Mouse (Mus musculus) midbrain, postnatal 0 days (tissue): Measurements from ENCODE around the gene Dscam. TPM values are rescaled to one million over a fixed set of nuclear protein-coding genes. Genes with fewer than 3 reads are reported as not detected.

Experiments
- ATAC-seq: fragments of 200-750 bp; cut with Nextera tagmentation; 2 replicates; pipeline ENCODE4 v1.8.0; 2017; ENCODE audit warnings: moderate number of reproducible peaks, mild to moderate bottlenecking, moderate TSS enrichment, moderate library complexity; ENCODE audit not compliant: low FRiP score
- DNase-seq: peaks from one replicate; pipeline ENCODE4 v3.0.0-alpha.2; 2015; ENCODE audit warnings: low spot score
- H3K27ac ChIP-seq: fragments of 300-500 bp; sonication (generic); 2 replicates; pipeline ENCODE4 v1.5.1; 2014; ENCODE audit warnings: low read depth, mild to moderate bottlenecking, low read length, mixed read lengths
- H3K27me3 ChIP-seq: fragments of 300-500 bp; sonication (generic); 2 replicates; pipeline ENCODE4 v1.6.1; 2014; ENCODE audit warnings: low read length, control low read depth, mixed read lengths; ENCODE audit not compliant: insufficient read depth
- H3K36me3 ChIP-seq: fragments of 300-500 bp; sonication (generic); 2 replicates; pipeline ENCODE4 v1.6.1; 2014; ENCODE audit warnings: low read length, control low read depth, mixed read lengths; ENCODE audit not compliant: insufficient read depth
- H3K4me1 ChIP-seq: fragments of 300-500 bp; sonication (generic); 2 replicates; pipeline ENCODE4 v1.6.1; 2014; ENCODE audit warnings: mild to moderate bottlenecking, control low read depth, antibody characterized with exemption, low read length, mixed read lengths; ENCODE audit not compliant: insufficient read depth
- H3K4me2 ChIP-seq: fragments of 300-500 bp; sonication (generic); 2 replicates; pipeline ENCODE4 v1.6.1; 2014; ENCODE audit warnings: low read depth, mild to moderate bottlenecking, low read length, mixed read lengths; ENCODE audit not compliant: poor library complexity, severe bottlenecking
- H3K4me3 ChIP-seq: fragments of 300-500 bp; sonication (generic); 2 replicates; pipeline ENCODE4 v1.5.1; 2014; ENCODE audit warnings: low read depth, mild to moderate bottlenecking, low read length, moderate library complexity
- H3K9ac ChIP-seq: fragments of 300-500 bp; sonication (generic); replicated peaks from 2 replicates; pipeline ENCODE4 v1.6.1; 2014; ENCODE audit warnings: mild to moderate bottlenecking, low read length, moderate library complexity, mixed read lengths; ENCODE audit not compliant: poor library complexity, severe bottlenecking
- H3K9me3 ChIP-seq: fragments of 300-500 bp; sonication (generic); 2 replicates; pipeline ENCODE4 v1.6.1; 2016; ENCODE audit warnings: low read length, control low read depth
- CTCF ChIP-seq: IDR thresholded peaks from 2 replicates; pipeline ENCODE4 v1.5.1; 2016; ENCODE audit warnings: antibody characterized with exemption, mild to moderate bottlenecking
- WGBS: fragments of 180-500 bp; shearing (Covaris S2); extraction: QIAGEN DNeasy Blood & Tissue Kit; methylation state at CpG from one replicate; pipeline ENCODE4 v1.1.7; 2014; 5-methylcytosine and 5-hydroxymethylcytosine counted together
- polyA plus RNA-seq: library from polyadenylated mRNA; unstranded; fragments of >200 nt; fragmentation: Nextera tagmentation; extraction: Ambion mirVana; gene quantifications from 2 replicates; pipeline ENCODE4 v1.2.1, GENCODE M21; 2015
- total RNA-seq: library from RNA; depleted of rRNA; stranded (reverse); fragments of >200 nt; gene quantifications from 2 replicates; pipeline ENCODE4 v1.2.3, GENCODE M21; 2014

Dscam gene
- total and polyA plus RNA-seq, 2 experiments from 2014 or later: 15.1 to 64.6 TPM

- TF ChIP-seq CTCF: no peak
- Histone ChIP-seq H3K4me3 (no peak overlapping the region), H3K4me1 (peaks cover 40% of the 10 kb centered on the region), H3K27ac (peak overlapping the region; percentile 57), H3K27me3 (no peaks in the 10 kb centered on the region), H3K9ac (no peak overlapping the region), H3K36me3 (no peaks in the 10 kb centered on the region), H3K4me2 (no peak overlapping the region), H3K9me3 (no peaks in the 10 kb centered on the region)
- ATAC-seq: no peak
- 71% methylated on average over 1 of the region's 1 CpGs for WGBS
- no peak for DNase-seq
Measured at GRCm38 (mm10) chr16:97003965-97004364, 166.6 kb downstream of the Dscam start.

GRCm38 (mm10) chr16:97002837-97003236 lies 167.7 kb downstream of the Dscam start:
- H3K4me2 ChIP-seq: no peak overlapping the region
- no peak overlapping the region for H3K9ac ChIP-seq
- DNase-seq (no peak), ATAC-seq (no peak)
- peak overlapping the region; percentile 57 for H3K27ac ChIP-seq
- no peak for TF ChIP-seq CTCF
- no peaks in the 10 kb centered on the region for H3K36me3 ChIP-seq
- no peak overlapping the region for H3K4me3 ChIP-seq
- 5% methylated on average over 2 of the region's 2 CpGs for WGBS
- H3K4me1 ChIP-seq: peaks cover 36% of the 10 kb centered on the region
- no peaks in the 10 kb centered on the region for H3K27me3 ChIP-seq
- no peaks in the 10 kb centered on the region for H3K9me3 ChIP-seq

- peaks cover 33% of the 10 kb centered on the region for H3K4me1 ChIP-seq
- H3K9ac ChIP-seq: 0 out of 2 replicates have a peak overlapping the region, but pooled peaks have one; percentile 24
- DNase-seq (peak; percentile 24), ATAC-seq (no peak)
- no peaks in the 10 kb centered on the region for H3K27me3 ChIP-seq
- peak overlapping the region; percentile 80 for H3K27ac ChIP-seq
- no peaks in the 10 kb centered on the region for H3K36me3 ChIP-seq
- no peaks in the 10 kb centered on the region for H3K9me3 ChIP-seq
- H3K4me3 ChIP-seq: no peak overlapping the region
- 0 out of 2 replicates have a peak overlapping the region, but pooled peaks have one; percentile 12 for H3K4me2 ChIP-seq
- TF ChIP-seq CTCF: no peak
- WGBS: 31% methylated on average over 3 of the region's 3 CpGs
Measured at GRCm38 (mm10) chr16:97002189-97002588, 168.4 kb downstream of the Dscam start.

- ATAC-seq (no peak), DNase-seq (peak; percentile 89)
- Histone ChIP-seq H3K4me3 (no peak overlapping the region), H3K27me3 (no peaks in the 10 kb centered on the region), H3K27ac (0 out of 2 replicates have a peak overlapping the region, but pooled peaks have one; percentile 26), H3K4me1 (0 out of 2 replicates have a peak, but pooled peaks cover 7% of the 10 kb centered on the region), H3K9ac (no peak overlapping the region), H3K9me3 (no peaks in the 10 kb centered on the region), H3K36me3 (no peaks in the 10 kb centered on the region), H3K4me2 (no peak overlapping the region)
- TF ChIP-seq CTCF: no peak
- WGBS: 30% methylated on average over 3 of the region's 3 CpGs
Measured at GRCm38 (mm10) chr16:96996854-96997253, 173.7 kb downstream of the Dscam start.

- TF ChIP-seq CTCF: no peak
- no peak overlapping the region for H3K4me2 ChIP-seq
- H3K9ac ChIP-seq: no peak overlapping the region
- H3K27me3 ChIP-seq: no peaks in the 10 kb centered on the region
- no peak overlapping the region for H3K4me3 ChIP-seq
- WGBS: 80% methylated on average over 4 of the region's 4 CpGs
- no peak for ATAC-seq
- no peaks in the 10 kb centered on the region for H3K36me3 ChIP-seq
- H3K27ac ChIP-seq: peak overlapping the region; percentile 26; the same call in 1 of the 2 replicates
- H3K4me1 ChIP-seq: 0 out of 2 replicates have a peak, but pooled peaks cover 3% of the 10 kb centered on the region
- H3K9me3 ChIP-seq: no peaks in the 10 kb centered on the region
- DNase-seq: no peak
Measured at GRCm38 (mm10) chr16:96995858-96996257, 174.7 kb downstream of the Dscam start.

DNA sequence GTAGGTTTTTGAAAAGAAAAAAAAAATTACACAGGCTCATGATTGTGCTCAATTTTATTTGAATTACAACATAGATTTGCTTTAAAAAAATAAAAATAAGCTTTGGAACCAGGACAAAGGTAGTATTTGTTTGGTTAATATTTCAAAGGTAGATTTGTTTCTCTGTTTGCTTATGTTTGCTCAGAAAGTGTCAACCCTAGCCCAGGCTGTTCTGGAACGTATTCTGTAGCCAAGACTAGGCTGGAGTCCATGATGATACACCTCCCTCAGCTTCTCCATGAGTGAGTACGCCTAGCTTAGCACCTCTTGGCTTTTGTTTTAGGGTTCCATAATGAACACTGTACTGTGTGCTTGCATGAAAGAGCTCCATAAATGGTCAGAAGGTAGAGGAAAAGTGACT lies 183.2 kb downstream of the Dscam start:
- Histone ChIP-seq H3K9ac (no peak overlapping the region), H3K4me1 (no peaks in the 10 kb centered on the region), H3K36me3 (no peaks in the 10 kb centered on the region), H3K9me3 (no peaks in the 10 kb centered on the region), H3K27me3 (no peaks in the 10 kb centered on the region), H3K27ac (no peak overlapping the region), H3K4me2 (no peak overlapping the region), H3K4me3 (no peak overlapping the region)
- WGBS: 82% methylated on average over 2 of the region's 2 CpGs
- ATAC-seq (no peak), DNase-seq (no peak)
- no peak for TF ChIP-seq CTCF
